Mouse (Mus musculus) adrenal gland, postnatal 0 days (tissue): Measurements from ENCODE around the gene H2-DMa. TPM values are rescaled to one million over a fixed set of nuclear protein-coding genes. Genes with fewer than 3 reads are reported as not detected.

Experiments used
- polyA plus RNA-seq: library from polyadenylated mRNA; unstranded; fragments of >200 nt; fragmentation: Nextera tagmentation; extraction: Ambion mirVana; gene quantifications from 2 replicates; pipeline ENCODE4 v1.2.1, GENCODE M21; 2015

H2-DMa gene
- polyA plus RNA-seq, result 10.2 and 13.7 TPM in 2 replicates

DNA sequence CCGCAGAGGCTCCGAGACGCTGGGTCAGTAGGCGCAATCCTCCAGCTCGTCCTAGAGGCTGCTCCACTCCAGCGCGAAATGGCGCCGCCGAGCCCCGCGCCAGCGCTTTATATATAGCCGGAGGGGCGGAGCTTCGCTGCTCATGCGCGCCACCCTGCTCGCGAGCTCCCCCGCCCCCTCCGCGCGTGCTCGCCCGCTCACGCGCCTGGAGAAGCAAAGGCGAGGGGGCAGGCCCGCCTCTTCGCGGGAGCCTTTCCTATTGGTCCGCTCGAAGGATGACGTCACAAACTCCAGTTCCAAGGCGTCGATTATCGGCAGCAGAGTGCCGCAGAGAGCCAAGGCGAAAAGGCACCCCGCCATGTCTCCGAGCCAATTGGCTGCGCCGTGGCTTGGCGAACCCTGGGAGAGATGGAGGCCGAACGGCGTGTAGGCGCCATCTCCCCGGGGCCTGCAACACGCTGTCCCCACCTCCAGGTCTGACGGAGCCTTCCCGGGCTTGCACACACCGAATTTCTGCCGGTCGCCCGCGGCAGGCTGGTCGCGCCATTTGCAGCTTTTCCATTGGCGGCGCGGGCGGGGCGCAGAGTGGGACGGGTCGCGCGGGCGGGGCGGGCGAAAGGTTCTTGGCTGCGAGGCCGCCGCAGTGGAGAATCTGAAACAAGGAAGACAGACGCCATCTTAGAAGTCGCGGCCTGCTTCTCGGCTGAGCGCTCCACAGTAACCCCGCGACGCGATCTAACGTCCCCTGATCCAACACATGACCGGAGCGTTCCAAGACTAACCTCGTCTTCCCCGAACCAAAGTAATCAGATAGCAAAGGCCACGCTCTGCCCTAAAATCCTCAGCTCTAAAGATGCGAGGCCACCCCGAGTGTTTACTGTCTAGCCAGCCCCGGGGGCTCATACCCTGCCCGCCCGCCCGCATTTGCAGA is at the start of gene H2-DMa:
TSS of gene H2-DMa (plus strand) at position 293 of the 931 bp plus-strand sequence.

DNA sequence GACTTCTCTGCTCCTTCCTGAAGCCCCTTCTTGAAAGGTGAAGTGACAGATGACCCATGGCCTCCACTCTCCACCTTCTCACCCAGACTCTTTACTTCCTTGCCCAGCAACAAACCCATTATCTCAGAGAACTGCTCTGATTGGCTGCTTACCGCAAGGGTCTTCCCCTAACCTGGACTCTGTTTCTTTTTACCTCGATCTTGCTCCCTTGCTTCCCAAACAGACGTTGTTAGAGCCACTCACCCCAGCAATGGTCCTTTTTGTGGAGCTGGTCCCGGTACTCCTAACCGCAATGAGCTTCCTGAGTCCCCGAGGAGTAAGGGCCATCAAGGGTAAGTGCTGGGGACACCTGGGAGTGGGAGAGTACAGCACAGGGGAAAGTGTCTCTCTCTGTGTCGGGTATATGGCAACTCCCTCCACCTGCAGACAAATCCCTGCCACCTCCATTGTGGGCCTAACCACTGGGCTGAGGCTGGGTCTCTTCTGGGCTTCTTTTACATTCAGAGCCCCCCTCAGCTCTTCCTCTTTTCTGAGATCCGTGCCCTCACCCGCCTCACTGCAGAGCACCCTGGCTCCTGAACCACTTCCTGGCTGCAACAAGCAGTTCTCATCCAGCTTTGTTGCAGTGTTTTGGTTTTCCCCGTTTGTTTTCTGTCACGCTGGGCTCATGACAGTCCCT is 27.0 kb upstream of the H2-DMa start, which contains the start of gene H2-Oa:
TSS of gene H2-Oa (plus strand) at position 144 of the 679 bp plus-strand sequence.

DNA sequence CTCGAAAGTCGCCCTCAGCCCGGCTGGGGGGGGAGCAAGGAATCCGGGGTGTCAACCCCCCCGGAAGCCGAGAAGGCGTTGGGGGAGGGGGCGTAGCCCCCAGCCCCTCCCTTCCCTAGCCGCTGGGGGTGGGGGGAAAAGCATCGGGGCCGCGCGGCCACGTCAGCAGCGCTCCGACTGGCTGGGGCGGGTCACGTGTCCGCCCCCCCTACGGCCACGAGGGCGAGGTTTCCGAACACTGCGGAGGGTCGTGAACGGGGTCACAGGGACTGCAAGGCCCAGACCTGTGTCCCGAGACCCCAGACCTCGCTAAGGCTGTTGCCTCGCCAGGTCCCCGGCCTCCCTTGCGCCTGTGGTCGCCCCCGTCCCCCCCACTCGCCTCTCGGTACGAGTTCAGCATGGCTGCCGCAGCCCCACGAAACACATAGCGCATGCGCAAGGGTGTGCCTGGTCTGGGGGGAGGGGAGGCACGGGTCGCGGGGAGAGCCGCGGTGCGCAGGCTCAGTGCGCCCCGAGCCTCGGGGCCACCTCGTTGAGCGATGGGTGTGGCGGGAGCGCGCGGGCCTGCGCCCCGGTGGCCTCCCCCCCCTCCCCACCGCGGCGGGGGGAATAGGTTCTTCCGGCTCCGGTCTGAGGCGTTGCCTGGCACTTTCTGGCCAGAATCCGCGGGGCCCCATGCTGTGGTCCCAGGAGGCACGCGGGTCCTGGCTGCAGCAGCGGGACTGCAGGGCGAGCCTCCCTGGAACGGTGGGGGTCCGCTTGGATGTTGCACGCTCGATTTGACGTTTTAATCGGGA is 3.0 kb downstream of the H2-DMa start, which contains the start of gene Brd2:
TSS of gene Brd2 (minus strand) at position 447 of the 797 bp plus-strand sequence.

DNA sequence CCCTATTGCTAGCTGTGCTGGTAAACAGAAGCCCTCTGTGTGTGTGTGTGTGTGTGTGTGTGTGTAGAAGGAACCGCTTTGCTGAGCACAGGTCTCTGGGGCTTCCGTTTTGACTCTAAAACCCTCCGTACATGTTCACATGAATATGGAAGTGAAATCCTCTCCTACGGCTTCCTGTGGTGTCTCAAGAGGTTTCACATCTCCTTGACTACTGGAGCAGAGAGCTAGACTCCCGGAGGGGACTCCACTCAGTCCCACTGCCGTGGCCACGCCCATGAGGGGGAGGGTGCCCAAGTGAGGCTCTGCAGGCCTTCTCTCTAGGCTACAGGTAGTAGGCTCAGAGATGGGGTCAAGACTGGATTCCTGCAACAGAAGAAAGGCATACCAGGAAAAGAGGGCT is 23.7 kb downstream of the H2-DMa start, which contains the start of gene H2-DMb2:
TSS of gene H2-DMb2 (plus strand) at position 275 of the 400 bp plus-strand sequence.

DNA sequence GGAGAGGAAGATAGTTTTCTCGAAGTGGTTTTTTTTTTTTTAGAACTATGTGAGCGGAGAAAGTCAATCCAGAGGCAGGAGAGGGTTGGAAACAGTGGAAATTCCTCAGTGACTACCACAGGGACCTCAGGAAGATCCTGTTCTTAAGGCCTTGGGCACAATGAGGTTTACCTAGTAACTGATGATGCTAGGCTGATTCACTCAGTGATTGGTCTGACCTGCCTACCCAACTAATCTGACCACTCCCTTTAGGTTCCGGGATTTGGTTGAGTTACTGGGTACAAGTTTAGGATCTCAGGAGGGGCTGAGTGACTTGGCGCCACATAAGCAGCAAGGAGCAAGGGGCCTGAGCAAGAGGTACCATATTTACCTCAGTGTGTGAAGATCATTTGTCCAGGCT is 33.6 kb downstream of the H2-DMa start, which contains the start of gene H2-DMb1:
TSS of gene H2-DMb1 (plus strand) at position 150 of the 400 bp plus-strand sequence.

DNA sequence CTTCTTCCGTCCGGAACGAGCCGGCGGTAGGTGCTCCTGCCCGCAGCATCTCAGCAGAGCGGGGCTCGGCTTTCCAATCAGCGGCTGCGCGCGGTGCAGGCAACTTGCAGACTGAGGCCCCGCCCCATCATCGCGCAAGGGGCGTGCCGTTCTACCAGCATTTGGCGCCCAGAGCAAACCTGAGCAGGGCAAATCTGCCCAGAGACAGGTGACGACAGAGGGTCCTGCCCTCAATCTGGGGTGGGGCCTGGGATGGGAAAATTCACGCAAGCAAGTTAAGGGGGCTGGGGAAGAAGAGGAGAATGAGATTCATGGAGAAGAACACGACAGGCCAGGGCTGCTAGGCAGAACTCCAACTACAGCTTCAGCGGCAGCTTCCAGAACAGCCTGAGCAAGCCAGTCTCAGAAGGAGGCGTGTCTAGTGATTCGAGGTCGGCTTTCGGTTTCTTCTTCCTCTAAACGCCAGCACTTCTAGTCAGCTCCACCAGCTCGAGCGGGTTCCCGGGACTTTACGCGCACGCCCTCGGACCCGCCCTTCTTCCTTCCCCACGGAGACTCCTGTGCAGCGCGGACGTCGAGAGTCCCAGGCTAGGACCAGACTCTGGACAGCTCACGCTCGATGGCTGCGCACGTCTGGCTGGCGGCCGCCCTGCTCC is 68.0 kb downstream of the H2-DMa start, which contains the start of the genes Tap1 and Psmb9:
TSS of gene Tap1 (plus strand) at position 293 of the 656 bp plus-strand sequence.
TSS of gene Psmb9 (minus strand) at position 504 of the 656 bp plus-strand sequence.

Other genes with a start within 250 kb of the H2-DMa start
- not detected in 2 replicates for gene Gm7029, start 245.7 kb upstream of the H2-DMa start, polyA plus RNA-seq
- 2.3 and 3.1 TPM in 2 replicates for gene Kifc1, start 228.9 kb upstream of the H2-DMa start, polyA plus RNA-seq
- 0.27 TPM in 1 of 2 replicates, not detected in the other for gene Platr17, start 214.4 kb upstream of the H2-DMa start, polyA plus RNA-seq
- gene Daxx, start 210.1 kb upstream of the H2-DMa start, polyA plus RNA-seq, result 23.8 and 32.1 TPM in 2 replicates
- gene Tapbp, start 203.6 kb upstream of the H2-DMa start, polyA plus RNA-seq, result 72.5 and 91.8 TPM in 2 replicates
- gene Zbtb22, start 203.6 kb upstream of the H2-DMa start, polyA plus RNA-seq, result 14.6 and 16.5 TPM in 2 replicates
- 20.0 and 32.4 TPM in 2 replicates for gene Rgl2, start 190.0 kb upstream of the H2-DMa start, polyA plus RNA-seq
- 108 and 142 TPM in 2 replicates for gene Pfdn6, start 179.2 kb upstream of the H2-DMa start, polyA plus RNA-seq
- 17.5 and 21.3 TPM in 2 replicates for gene Wdr46, start 178.9 kb upstream of the H2-DMa start, polyA plus RNA-seq
- 7.6 and 8.1 TPM in 2 replicates for gene B3galt4, start 168.1 kb upstream of the H2-DMa start, polyA plus RNA-seq
- 28.4 and 40.1 TPM in 2 replicates for gene Vps52, start 163.7 kb upstream of the H2-DMa start, polyA plus RNA-seq
- gene Rps18, start 163.5 kb upstream of the H2-DMa start, polyA plus RNA-seq, result 2,003 and 3,084 TPM in 2 replicates
- 146 and 274 TPM in 2 replicates for gene H2-K1, start 119.2 kb upstream of the H2-DMa start, polyA plus RNA-seq
- 22.3 and 29.6 TPM in 2 replicates for gene Ring1, start 94.9 kb upstream of the H2-DMa start, polyA plus RNA-seq
- 105 and 163 TPM in 2 replicates for gene H2-Ke6, start 91.5 kb upstream of the H2-DMa start, polyA plus RNA-seq
- gene Slc39a7, start 87.9 kb upstream of the H2-DMa start, polyA plus RNA-seq, result 99.2 and 160 TPM in 2 replicates
- 33.2 and 38.4 TPM in 2 replicates for gene Rxrb, start 87.7 kb upstream of the H2-DMa start, polyA plus RNA-seq
- 0.25 and 0.80 TPM in 2 replicates for gene Col11a2, start 80.1 kb upstream of the H2-DMa start, polyA plus RNA-seq
- 0.25 TPM in 1 of 2 replicates, not detected in the other for gene H2-Oa, start 27.2 kb upstream of the H2-DMa start, polyA plus RNA-seq
- 69.4 and 71.0 TPM in 2 replicates for gene Brd2, start 3.1 kb downstream of the H2-DMa start, polyA plus RNA-seq
- gene H2-DMb2, start 23.8 kb downstream of the H2-DMa start, polyA plus RNA-seq, result 0.44 and 0.97 TPM in 2 replicates
- gene H2-DMb1, start 33.5 kb downstream of the H2-DMa start, polyA plus RNA-seq, result 1.9 and 2.3 TPM in 2 replicates
- 8.0 and 13.6 TPM in 2 replicates for gene Tap1, start 68.0 kb downstream of the H2-DMa start, polyA plus RNA-seq
- gene Psmb9, start 68.2 kb downstream of the H2-DMa start, polyA plus RNA-seq, result 16.0 and 17.9 TPM in 2 replicates
- gene Psmb8, start 78.2 kb downstream of the H2-DMa start, polyA plus RNA-seq, result 43.3 and 45.2 TPM in 2 replicates
- 10.7 and 23.8 TPM in 2 replicates for gene Tap2, start 84.0 kb downstream of the H2-DMa start, polyA plus RNA-seq
- 0.16 and 0.21 TPM in 2 replicates for gene H2-Ob, start 119.4 kb downstream of the H2-DMa start, polyA plus RNA-seq
- 8.1 and 12.1 TPM in 2 replicates for gene H2-Ab1, start 138.1 kb downstream of the H2-DMa start, polyA plus RNA-seq
- gene H2-Aa, start 168.3 kb downstream of the H2-DMa start, polyA plus RNA-seq, result 5.4 and 5.7 TPM in 2 replicates
- 4.8 and 6.7 TPM in 2 replicates for gene H2-Eb1, start 186.3 kb downstream of the H2-DMa start, polyA plus RNA-seq
- not detected in 2 replicates for gene H2-Eb2, start 206.1 kb downstream of the H2-DMa start, polyA plus RNA-seq
- gene Btnl2, start 235.3 kb downstream of the H2-DMa start, polyA plus RNA-seq, result 0.12 and 0.22 TPM in 2 replicates